Mouse (Mus musculus): Measurements from ENCODE around the gene Ttc28.

DNA sequence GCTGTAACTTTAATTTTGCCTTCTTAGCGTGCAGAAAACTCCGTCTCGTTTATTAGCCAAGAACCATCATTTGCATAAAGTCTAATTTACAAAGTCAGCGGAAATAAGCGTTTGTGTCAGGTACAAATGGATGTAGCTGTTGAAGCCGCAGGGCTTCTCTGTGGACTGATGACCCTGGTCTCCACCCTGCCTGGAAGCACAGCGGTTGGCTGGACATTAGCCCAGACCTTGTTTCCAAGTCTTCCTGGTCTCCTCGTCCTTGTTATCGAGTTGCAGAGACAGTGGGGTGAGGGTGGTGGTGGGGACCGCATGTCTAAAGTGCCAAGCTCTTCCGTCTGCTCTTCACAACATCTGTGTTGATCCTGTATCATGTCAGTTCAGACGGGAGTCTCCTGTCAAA lies 246.1 kb downstream of the Ttc28 start:
- TF ChIP-seq TCF12 (IDR thresholded peaks at IDR 0.05; ENCODE audit: low read depth, low read length) (no peak), CTCF (IDR thresholded peaks at IDR 0.05 in 2 of 3, conservative IDR thresholded peaks at IDR 0.05 in 1 of 3; ENCODE audit: control insufficient read depth in 1 of 3, insufficient read depth in 1 of 3, low read depth in 2 of 3, low read length in 3 of 3, poor library complexity in 1 of 3, severe bottlenecking in 1 of 3) (no peak), E2F4 (IDR thresholded peaks at IDR 0.05; ENCODE audit: borderline replicate concordance, low read depth, low read length) (no peak), ZNF384 (IDR thresholded peaks at IDR 0.05; ENCODE audit: low read depth, low read length) (no peak)

All from MEL (cell line).